Mouse (Mus musculus): ENCODE measurements around the gene Il6st.

- TF ChIP-seq GATA1 (IDR thresholded peaks at IDR 0.05; ENCODE audit: borderline replicate concordance, low read length) (no peak), FLI1 (IDR thresholded peaks at IDR 0.05; ENCODE audit: low read length) (no peak)
Observed at GRCm38 (mm10) chr13:112479032-112479431, 15.2 kb downstream of the Il6st start.
